Mouse (Mus musculus) right cerebral cortex, postnatal 25 days (tissue): ENCODE data around the gene Celsr3.
A peak's percentile ranks its signal among the peaks of the same experiment; 100 is the strongest.

Source experiments
- DNase-seq: peaks from one replicate; pipeline ENCODE4 v3.0.0; 2022

The Celsr3 gene

DNA sequence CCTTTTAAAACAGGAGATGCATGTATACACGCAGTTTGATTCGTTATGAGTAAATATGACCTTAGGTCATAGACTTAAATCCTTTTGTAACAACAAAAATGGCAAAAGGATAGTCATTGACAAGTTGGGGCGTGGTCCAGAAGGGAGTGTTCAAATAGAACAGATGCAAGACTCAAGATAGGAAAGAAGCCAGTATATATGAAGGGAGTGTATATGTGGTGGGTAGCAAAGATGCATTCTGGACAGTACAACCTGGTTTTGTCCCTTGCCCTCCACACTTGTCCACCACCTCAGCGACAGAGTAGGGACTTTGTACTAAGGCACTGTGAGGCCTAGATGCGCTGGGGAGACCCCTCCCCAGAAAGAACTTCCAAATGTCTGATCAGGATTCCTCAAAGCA, 18.4 kb upstream of the Celsr3 start:
- DNase-seq: no peak

- DNase-seq: peak; percentile 95
Observed at GRCm38 (mm10) chr9:108808163-108808665, 17.9 kb upstream of the Celsr3 start, which contains the start of gene Nckipsd. Gene Nckipsd (plus strand): TSS chr9:108808368.

GRCm38 (mm10) chr9:108809188-108809587, 16.9 kb upstream of the Celsr3 start:
- no peak for DNase-seq

DNA sequence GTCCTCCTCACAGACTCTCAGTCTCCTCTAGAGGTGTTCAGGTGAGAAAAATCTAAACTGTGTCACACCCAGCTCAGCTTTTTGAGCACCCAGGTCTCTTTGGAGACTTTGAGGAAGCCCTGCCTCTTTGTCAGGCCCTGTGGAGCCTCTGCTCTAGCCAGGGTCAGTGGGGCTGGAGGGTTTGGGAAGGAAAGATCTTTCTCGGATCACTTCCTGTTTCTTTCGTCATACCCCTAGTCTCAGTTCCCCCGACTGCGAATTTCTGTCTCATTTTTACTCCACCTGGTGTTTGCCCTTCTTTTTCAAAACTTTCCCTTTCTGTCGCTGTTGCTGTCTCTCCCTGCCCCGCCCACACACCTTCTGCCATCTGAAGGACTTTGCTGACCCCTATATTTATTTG, 16.4 kb upstream of the Celsr3 start:
- DNase-seq: no peak

GRCm38 (mm10) chr9:108810516-108810915, 15.6 kb upstream of the Celsr3 start:
- DNase-seq: no peak

DNA sequence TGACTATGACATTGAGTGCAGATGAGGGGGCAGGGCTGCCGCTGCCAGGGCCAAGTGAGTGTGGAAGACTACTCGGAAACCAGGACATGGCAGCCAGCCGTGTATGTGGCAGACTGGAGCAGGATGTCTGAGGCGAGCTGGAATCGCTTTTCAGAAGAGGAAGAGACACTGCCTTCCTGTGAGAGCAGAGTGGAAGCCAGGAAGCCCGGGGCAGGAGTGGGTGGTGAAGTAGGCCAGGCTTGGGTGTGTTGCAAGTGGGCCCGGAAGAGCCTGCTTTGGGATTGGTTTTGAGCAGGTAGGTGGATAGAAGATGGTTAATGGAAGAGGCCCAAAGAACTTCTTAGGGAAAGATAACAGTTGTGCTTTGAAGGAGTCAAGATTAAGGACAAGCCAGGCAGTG, 10.6 kb upstream of the Celsr3 start:
- no peak for DNase-seq

- DNase-seq: no peak
Observed at GRCm38 (mm10) chr9:108819495-108819894, 6.6 kb upstream of the Celsr3 start.

GRCm38 (mm10) chr9:108820077-108820476, 6.0 kb upstream of the Celsr3 start:
- DNase-seq: no peak

- DNase-seq: peak; percentile 27
Observed at GRCm38 (mm10) chr9:108824144-108824685, 1.9 kb upstream of the Celsr3 start.

- peak; percentile 88 for DNase-seq
Observed at GRCm38 (mm10) chr9:108824755-108825413, 1.2 kb upstream of the Celsr3 start.

DNA sequence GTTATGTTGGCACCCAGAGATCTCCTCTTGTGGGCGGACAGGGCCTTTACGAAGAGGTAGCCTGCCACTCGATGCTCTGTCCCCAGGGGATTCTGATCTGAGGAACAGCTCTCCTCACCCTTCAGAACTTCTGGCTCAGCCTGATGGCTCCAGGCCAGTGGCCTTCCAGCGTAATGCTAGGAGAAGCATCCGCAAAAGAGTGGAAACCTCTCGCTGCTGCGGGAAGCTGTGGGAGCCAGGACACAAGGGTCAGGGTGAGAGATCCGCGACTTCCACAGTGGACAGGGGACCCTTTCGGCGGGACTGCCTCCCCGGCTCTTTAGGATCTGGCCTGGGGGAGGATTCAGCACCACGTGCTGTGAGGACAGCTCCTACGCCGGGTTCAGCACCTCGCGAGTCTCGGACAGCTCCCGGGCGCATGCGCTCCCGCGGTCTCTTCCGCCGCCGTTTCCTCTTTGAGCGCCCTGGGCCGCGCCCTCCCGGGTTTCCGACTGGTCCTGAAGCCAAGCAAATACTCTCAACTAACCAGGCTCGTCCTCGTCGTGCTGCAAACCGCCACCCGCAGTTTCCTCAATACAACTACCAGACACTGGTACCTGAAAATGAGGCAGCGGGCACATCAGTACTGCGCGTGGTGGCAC, 700 bp downstream of the Celsr3 start:
- DNase-seq: peak; percentile 71

DNA sequence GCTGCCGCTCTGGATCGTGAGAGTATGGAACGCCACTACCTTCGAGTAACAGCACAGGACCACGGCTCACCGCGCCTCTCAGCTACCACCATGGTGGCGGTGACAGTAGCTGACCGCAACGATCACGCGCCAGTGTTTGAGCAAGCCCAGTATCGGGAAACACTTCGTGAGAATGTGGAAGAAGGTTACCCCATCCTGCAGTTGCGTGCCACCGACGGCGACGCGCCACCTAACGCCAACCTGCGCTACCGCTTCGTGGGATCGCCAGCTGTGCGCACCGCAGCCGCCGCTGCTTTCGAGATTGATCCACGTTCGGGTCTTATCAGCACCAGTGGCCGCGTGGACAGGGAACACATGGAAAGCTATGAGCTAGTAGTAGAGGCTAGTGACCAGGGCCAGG, 1.3 kb downstream of the Celsr3 start:
- DNase-seq: no peak

DNA sequence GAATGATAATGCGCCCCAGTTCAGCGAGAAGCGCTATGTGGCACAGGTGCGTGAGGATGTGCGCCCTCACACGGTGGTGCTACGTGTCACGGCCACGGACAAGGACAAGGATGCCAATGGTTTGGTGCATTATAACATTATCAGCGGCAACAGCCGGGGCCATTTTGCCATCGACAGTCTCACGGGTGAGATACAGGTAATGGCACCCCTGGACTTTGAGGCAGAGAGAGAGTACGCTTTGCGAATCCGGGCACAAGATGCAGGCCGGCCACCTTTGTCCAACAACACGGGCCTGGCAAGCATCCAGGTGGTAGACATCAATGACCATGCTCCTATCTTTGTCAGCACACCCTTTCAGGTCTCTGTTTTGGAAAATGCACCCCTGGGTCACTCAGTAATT, 1.8 kb downstream of the Celsr3 start:
- DNase-seq: no peak

DNA sequence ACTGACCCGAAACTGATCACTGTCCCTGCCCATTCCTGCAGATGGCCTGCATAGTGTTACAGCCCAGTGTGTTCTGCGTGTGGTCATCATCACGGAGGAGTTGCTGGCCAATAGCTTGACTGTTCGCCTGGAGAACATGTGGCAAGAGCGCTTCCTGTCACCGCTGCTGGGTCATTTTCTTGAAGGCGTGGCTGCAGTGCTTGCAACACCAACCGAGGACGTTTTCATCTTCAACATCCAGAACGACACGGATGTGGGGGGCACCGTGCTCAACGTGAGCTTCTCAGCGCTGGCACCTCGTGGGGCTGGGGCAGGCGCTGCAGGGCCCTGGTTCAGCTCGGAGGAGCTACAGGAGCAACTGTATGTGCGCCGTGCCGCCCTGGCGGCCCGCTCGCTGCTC, 5.5 kb downstream of the Celsr3 start:
- no peak for DNase-seq

- DNase-seq: peak; percentile 74
Observed at GRCm38 (mm10) chr9:108832390-108833108, 6.4 kb downstream of the Celsr3 start.

DNA sequence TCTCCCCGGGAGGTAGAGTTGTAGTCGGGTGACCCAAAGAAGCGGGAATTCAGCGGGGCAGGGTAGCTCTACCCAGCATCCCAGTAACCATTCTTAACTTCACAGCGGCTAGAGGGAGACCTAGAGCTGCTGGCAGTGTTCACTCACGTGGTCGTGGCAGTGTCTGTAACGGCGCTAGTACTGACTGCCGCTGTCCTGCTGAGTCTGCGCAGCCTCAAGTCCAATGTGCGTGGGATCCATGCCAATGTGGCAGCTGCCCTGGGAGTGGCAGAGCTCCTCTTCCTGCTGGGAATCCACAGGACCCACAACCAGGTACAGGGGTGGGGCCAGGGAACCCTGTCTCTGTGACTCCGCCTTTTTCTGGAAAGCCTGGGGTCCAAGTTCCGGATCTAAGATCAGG, 16.9 kb downstream of the Celsr3 start:
- DNase-seq: peak; percentile 63

DNA sequence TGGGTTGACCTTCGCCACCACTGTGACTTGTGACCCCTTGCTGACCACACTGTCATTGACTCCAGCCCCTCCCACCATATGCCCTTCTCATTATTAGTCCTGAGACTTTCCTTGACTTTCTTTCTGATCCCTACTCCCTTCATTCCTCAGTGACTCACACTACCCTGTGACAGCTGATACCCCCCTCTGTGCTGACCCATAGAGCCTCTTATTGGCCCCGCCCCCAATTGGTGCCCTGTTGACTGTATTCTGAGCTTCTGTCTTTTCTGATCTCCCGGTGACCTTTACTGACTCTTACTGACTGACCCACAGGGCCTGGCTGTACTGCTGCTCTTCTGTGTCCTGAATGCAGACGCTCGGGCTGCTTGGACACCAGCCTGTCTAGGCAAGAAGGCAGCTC, 19.3 kb downstream of the Celsr3 start:
- no peak for DNase-seq

DNA sequence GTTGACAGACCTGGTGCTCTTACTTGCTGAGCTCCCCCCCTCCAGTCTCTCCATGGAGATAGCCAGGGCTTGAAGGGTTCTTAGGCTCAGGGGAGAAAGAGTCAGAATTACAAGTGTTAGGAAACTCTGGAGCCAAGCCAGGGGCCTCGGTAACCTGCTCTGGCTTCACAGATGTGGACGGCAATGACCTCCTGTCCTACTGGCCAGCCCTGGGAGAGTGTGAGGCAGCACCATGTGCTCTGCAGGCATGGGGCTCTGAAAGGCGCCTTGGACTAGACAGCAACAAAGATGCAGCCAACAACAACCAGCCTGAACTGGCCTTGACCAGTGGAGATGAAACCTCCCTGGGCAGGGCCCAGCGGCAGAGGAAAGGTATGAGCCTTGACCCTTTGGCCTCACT, 21.3 kb downstream of the Celsr3 start:
- DNase-seq: no peak

DNA sequence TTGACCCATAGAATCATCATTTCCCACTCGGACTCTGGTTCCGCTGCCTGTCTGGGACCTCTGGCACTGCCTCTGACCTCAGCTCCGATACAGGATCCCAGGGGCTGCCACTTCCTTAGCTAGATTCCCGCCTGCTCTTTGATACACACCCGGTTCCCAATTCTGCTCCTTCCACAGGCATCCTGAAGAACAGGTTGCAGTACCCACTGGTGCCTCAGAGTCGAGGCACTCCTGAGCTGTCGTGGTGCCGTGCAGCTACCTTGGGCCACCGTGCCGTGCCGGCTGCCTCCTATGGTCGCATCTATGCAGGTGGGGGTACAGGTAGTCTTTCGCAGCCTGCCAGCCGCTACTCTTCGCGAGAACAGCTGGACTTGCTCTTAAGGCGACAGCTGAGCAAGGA, 22.3 kb downstream of the Celsr3 start:
- DNase-seq: no peak

GRCm38 (mm10) chr9:108852976-108853375, 26.9 kb downstream of the Celsr3 start, which contains the start of gene Slc26a6:
Gene Slc26a6 (plus strand): TSS chr9:108853283.
- DNase-seq: no peak

DNA sequence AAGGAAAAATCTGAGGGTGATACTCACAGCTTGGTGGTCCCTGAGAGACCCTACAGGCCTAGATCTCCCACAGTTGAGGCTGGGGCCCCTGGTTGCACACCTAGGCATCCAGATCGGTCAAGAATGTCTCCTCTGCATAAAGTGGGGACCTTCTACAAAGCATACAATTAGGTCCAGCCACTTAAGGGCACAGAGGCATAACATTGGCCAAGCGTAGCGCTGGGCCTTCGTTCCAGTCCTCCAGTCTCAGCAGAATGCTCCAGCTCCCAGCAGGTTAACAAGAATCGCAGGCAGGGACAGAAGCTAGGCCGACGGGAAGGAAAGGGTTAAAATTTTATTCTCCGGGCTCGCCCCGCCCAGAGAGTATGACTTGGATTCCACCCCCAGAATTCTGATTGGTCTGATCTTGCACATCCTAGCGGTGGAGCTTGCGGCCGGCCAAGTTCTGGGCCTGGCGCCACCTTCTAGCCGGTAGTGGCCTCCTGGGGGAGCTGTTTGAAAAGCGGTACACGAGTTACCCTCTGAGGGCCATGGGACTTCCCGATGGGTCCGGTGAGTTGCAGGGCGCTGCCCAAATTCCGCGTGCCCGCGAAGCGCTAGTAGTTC, 27.6 kb downstream of the Celsr3 start:
- peak; percentile 94 for DNase-seq

DNA sequence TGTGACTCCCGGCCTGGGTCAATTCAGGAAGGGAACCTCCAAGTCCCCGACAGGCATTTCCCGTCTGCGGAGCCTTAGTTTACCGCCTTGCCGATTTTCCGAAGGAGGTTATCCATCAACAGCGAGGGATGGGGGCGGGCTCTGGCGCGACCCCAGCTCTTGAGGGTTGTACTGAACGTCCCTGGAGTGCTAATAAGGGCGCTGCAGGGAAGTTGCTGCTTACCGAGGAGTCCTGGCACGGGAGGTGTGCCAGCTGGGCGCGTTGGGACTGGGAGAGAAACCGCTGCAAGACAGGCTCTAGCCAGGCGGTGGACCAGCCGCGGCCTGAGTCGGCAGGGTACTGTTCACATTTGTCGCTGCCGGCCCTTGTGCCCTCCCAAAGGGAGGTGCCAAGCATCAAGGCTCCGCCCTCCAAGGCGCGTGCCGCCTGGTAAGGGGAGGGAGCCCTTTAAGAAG, 28.1 kb downstream of the Celsr3 start:
- peak; percentile 86 for DNase-seq

DNA sequence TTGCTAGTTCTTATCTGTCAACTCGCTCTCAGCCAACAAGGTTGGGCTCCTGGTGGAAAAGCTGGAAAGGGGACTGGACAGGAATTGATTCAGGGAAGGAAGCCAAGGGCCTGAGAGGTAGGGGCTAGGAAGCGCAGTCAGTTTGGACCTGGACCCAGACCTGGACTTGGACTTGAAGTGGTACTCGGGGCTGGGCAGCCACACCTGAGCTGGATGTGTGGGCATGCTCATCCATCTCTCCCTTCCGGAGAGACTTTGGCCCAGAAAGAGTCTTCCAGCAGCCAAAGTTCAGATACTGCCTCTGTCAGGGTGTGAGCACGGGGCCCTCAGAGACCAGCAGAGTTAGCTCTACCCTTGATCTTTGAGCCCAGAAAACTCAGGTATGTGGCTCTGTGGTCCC, 29.2 kb downstream of the Celsr3 start:
- no peak for DNase-seq
